Mouse (Mus musculus): ENCODE data around the gene Pzp.

Gene Pzp

DNA sequence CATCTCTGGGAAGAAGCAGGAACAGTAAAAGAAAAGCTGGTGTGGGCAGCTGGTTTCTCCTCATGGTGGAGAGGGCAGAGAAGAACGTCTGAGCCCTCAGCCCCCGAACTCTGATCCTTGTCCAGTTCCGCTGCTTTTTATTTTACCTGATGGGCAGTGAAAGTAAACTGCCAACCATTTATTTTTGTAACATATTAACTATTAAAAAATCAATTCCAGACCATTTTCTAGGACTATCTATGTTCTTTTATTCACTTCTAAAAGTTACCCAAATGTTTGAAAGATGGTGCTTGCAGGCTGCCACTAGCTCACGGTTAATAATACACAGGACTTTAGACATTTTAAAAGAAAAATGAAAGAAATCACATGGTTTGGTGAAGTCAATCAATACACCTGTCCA lies at the start of gene Pzp:
Pzp (minus strand) TSS at position 120 of the 400 bp plus-strand sequence.
- DNase-seq (ENCODE audit: extremely low spot score, low spot score), result no peak

DNA sequence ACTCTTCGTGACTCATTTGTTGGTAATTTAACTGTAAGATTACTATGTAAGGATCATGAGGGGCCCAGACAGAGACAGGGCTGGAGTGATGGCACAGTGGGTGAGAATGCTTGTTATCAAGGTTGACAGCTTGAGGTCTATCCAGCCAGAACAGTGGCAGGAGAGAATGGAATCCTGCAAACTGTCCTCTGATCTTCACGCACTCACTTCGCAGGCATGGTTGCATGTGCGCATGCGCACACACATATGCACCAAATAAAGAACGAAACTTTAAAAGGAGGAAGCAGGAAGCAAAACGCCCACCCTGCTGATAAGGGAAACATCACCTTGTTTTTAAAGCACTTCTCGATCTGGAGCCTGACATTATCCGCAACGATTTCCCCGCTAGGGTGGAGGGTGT lies 40.1 kb upstream of the Pzp start:
- DNase-seq (ENCODE audit: extremely low spot score, low spot score), result no peak

DNA sequence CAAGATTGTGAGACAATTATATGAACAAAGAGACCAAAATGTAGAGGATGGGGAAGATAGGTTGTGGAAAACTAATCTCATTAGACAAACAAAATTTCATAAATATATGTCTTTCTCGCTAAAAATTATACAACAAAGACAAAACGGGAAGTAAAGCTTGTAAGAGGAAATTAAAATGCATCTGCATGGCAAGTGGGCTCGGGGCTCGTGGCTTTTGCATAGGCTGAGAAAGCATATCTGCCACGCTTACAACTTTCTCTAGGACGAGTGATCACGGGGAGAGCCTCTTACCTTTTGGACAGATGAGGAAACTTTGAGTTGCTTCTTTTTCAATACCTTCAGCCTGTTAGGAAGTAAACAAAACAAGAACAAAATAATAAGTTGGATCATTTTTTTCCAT lies 27.5 kb upstream of the Pzp start:
- DNase-seq (ENCODE audit: extremely low spot score, low spot score), result no peak

- no peak for DNase-seq (ENCODE audit: extremely low spot score, low spot score)
Observed at GRCm38 (mm10) chr6:128549463-128550452, 23.2 kb upstream of the Pzp start.

DNA sequence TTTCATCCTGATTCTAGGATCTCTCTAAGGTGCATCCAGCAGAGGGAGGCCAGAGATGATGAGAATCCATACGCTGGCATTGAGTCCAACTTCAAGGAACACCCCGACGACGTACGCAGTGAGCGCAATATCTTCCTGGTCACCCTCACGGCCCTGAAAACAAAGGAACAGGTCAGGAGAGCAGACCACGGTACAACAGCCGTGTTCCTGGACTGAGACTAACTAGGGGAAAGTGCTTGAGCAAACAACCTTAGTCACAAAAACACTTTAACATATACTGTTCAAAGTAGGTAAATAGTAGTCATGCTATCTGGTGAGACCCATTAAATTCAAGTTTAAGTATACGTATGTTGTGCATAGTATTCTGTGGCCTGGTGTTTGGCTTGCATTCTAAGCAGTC lies 22.0 kb upstream of the Pzp start:
- DNase-seq (ENCODE audit: extremely low spot score, low spot score), result no peak

DNA sequence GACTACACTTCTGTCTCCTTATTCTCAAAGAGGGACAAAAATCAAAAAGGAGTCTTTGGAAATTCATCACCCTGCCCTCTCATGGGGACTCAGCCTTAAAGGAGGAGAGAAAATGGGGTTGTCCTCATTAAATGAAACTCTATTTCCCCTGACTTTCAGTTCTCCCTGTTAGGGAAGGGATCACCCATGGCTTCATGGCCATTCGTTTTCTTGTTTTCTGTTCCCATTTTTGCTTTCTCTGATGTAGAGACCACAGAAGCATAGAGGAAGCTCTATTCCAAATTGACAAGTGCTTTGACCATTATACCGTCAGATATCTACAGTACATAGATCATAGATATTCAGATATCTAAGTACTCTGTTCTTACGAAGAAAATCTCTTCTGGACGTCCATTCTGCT lies 18.9 kb upstream of the Pzp start:
- no peak for DNase-seq (ENCODE audit: extremely low spot score, low spot score)

GRCm38 (mm10) chr6:128543226-128543625 lies 16.7 kb upstream of the Pzp start:
- DNase-seq (ENCODE audit: extremely low spot score, low spot score), result no peak

DNA sequence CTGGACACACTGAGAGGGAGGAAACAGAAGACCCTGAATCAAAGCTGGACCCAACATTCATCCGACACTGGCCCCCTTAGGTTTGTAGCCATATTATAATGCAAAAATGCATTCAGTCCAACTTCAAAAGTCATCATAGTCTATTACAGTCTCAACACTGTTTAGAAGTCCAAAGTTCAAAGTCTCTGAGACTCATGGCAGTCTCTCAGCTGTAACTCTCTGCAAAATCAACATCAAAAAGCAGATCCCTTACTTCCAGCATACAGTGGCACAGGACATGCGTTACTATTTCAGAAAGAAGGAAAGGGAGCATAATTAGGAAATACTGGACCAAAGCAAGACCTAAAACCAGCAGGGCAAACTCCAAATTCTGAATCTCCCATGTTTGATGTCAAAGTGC lies 8.7 kb upstream of the Pzp start:
- DNase-seq (ENCODE audit: extremely low spot score, low spot score), result no peak

DNA sequence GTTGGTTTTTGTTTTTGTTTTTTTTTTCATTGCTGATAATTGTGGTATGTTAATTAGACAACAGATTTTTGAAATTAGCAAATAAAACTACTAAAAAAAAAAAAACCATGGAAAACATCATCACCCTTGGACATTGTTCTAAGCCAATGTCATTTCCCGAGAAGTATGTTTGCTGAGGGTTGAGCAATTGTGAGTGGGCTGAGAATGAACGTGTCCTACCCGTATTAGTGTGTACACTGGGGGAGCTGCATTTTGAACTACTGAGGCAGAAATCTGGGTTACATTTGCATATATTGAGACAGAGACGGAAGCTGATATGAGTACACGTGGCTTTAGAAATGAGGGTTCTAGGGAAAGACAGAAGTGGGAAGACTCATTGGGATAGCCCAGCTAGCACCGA lies 6.8 kb upstream of the Pzp start:
- no peak for DNase-seq (ENCODE audit: extremely low spot score, low spot score)

DNA sequence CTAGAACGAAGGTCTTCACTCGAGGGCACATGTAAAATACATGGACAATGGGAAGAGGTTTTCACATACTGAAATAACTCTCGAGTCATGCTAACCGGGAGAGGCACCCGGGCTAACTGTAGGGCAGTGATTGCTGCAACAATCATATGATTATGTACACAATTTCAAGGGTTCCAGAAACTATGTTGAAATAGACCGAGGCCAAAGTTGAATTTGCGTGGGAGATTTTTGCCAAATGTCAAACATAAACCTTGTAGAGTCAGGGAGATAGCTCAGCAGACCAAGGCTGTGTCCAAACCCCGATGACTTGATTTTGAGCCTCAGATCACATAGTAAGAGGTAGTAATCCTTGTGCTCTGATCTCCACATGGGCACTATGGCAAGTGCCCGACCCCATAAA lies 6.2 kb upstream of the Pzp start:
- no peak for DNase-seq (ENCODE audit: extremely low spot score, low spot score)

GRCm38 (mm10) chr6:128528491-128528890 lies 2.0 kb upstream of the Pzp start:
- DNase-seq (ENCODE audit: extremely low spot score, low spot score), result no peak

DNA sequence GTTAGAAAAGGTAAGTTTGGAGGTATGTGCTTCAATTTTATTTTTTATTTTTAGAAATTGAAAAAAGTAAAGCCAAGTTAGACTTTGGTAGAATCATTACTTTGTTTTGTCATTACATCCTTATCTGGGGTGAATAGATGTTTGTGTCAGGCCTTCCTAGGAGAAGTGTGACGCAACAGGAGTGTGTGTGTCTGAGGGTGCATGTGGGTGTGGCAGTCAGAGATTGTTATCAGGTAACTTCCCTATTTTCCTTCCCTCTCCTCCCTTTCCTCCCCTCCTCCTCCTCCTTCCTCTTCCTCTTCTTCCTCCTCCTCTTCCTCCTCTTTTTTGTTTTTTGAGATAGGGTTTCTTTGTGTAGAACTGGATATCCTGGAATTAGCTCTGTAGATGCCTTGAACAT lies 590 bp upstream of the Pzp start:
- DNase-seq (ENCODE audit: extremely low spot score, low spot score), result no peak

DNA sequence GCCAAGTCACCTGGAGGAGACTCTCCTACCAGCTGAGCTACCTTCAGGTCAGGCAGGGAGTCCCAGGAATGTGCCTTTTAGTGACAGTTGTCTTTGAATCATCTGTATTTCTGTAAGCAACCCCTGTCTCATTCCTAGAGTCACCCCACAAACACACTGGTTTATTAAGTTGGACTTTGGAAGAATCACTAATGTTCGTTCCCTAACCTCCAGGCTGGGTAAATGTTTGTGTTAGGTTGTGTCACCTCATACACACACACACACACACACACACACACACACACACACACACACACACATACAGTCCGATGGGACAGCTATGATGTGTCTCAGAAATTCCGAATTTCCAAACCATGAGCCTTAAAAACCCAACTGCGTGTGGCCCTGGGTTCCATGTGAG lies 719 bp downstream of the Pzp start:
- no peak for DNase-seq (ENCODE audit: extremely low spot score, low spot score)

GRCm38 (mm10) chr6:128523360-128523759 lies 3.2 kb downstream of the Pzp start:
- DNase-seq (ENCODE audit: extremely low spot score, low spot score), result no peak

- DNase-seq (ENCODE audit: extremely low spot score, low spot score), result no peak
Observed at GRCm38 (mm10) chr6:128519159-128519558, 7.4 kb downstream of the Pzp start.

DNA sequence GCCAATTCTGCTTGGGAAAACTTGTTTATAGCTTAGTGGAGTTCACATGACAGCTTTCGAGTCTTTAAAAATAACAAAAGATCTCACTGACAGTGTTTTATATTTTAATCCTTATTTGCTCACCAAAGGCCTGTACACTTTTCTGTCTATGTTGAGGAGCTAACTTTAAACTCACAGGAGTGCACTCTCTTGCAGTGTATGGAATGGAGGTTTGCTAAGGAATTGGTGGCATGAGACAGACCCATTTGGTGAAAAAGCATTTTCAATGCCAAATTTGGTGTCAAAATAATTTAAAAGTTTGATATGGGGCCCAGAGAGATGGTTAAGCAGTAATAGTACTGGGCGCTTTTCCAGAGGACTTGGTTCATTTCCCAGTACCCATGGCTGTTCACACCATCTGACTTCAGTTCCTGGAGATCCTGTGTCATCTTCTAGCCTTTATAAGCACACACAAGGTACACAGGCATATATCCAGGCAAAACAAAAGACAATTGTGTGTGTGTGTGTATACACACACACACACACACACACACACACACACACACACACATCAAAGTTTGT lies 20.8 kb downstream of the Pzp start:
- no peak for DNase-seq (ENCODE audit: extremely low spot score, low spot score)

GRCm38 (mm10) chr6:128504743-128505142 lies 21.8 kb downstream of the Pzp start:
- no peak for DNase-seq (ENCODE audit: extremely low spot score, low spot score)

DNA sequence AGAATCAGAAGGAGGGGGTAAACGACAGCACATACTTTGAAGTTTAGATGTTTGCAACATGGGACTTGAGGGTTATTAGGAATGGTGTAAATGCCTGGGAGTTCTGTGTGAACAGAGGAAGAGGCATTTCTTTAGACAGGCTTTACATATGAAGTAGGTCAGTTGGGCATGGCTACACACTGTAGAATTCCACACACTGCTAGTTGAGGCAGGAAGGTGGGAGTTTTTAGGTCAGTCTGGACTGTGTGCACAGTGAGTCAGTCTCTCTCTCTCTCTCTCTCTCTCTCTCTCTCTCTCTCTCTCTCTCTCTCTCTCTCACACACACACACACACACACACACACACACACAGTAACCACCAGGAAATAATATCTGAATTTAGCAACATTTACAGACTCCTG lies 31.2 kb downstream of the Pzp start:
- DNase-seq (ENCODE audit: extremely low spot score, low spot score), result no peak

GRCm38 (mm10) chr6:128494646-128495331 lies 31.7 kb downstream of the Pzp start:
- no peak for DNase-seq (ENCODE audit: extremely low spot score, low spot score)

GRCm38 (mm10) chr6:128491916-128492315 lies 34.6 kb downstream of the Pzp start:
- DNase-seq (ENCODE audit: extremely low spot score, low spot score), result no peak

DNA sequence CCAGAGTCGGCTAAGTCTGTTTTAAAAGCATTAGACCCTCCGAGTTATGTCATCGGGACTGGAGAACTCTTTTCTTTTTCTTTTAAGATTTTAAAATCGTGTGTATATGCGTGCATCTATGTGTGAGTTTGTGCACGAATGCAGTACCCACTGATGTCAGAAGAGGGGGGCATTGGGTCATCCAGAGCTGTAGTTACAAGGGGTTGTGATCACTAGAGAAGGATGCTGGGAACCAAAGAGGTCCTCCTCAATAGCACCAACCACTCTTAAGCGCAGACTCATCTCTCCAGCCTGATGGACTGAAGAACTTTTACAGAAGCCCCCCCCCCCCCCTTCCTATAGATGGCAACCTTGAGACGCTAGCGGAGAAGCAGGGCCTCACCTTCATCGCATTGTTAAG lies 36.4 kb downstream of the Pzp start:
- DNase-seq (ENCODE audit: extremely low spot score, low spot score), result no peak

DNA sequence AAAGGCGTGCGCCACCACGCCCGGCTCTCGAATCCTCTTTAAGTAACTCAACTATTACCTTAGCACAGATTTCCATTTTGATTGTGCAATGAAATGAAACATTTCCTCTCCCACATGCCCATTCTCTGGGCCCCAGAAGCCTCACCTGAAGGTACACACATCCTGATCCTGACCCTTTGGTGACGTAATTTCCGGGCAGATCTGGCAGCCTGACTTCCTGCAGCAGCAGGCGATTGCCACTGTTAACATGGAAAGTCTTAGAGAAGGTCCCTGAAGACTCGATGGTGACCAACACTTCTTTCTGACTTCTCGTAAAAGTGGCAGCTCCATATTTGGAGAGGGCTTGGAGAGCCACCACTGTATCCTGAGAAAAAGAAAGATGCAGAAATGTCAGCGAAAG lies 38.8 kb downstream of the Pzp start:
- DNase-seq (ENCODE audit: extremely low spot score, low spot score), result no peak
